Mouse (Mus musculus): ENCODE results near the gene Mxd1.

Mxd1 gene

GRCm38 (mm10) chr6:86646143-86646542 lies 22.8 kb downstream of the Mxd1 start:
- no peak for DNase-seq (ENCODE audit: low read depth, low spot score)

DNA sequence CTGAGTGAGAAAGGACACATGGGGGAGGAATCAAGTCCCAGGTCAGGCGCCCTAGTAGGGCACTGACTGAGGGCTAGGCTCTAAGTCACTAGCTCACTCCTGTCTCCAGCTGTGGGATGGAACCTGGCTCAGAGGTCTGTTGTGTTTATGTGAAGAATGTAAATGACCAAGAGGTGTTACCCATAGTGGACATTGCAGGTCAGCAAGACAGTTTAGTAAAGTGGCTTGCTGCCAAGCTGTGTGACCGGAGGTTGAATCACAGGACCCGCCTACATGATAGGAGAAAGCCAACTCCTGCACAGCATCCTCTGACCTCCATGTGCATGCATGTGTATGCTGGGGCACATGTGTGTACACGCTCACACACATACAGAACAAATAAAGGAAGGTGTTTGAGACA lies 23.4 kb downstream of the Mxd1 start:
- no peak for DNase-seq (ENCODE audit: low read depth, low spot score)

DNA sequence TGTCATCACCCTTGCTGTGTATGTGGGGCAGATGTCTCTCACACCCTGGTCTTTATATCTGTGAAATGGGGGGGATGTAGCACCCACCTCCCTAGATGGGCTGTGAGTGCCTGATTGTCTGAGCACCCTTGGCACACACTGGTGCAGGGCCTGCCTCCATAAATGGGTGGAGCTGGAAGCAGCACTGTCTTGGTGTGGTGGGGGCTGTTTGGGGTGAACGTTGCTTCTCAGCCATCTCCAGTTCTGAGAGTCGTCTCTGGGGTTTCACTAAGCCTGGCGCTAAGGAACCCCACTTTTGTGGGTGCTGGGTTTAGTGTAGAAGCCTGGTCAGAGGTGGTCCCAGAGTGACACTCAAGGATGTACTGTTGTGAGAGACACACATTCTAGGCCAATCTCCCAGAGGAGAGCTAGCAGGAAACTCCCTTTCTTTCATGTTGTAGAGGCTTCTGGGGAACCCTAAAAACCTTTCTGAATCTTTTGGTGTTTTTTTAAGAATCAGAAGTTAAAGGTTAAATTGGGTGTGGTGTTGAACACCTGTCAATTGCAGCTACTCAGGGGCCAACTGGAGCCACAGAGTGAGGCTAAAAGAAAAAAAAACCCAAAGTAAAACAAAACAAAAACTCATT lies 24.1 kb downstream of the Mxd1 start:
- no peak for DNase-seq (ENCODE audit: low read depth, low spot score)

DNA sequence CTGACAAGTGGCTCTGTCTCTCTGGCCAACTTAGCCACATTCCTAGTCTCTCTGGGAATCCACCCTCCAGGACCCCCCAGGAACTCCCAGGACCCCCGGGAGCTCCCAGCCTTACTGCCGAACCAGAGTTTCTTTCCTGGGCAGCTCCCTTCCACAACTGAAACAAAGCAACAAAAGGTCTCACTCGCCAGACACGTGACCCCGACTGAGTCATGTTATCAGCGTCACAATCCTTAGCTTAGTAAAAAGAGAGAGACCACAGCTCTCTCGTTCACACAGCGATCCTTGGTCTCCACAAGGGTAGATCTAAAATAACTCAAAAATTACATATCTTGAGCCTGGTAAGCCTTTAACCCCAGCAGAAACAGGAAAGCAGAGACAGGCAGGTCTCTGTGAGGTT lies 27.2 kb downstream of the Mxd1 start:
- no peak for DNase-seq (ENCODE audit: low read depth, low spot score)

DNA sequence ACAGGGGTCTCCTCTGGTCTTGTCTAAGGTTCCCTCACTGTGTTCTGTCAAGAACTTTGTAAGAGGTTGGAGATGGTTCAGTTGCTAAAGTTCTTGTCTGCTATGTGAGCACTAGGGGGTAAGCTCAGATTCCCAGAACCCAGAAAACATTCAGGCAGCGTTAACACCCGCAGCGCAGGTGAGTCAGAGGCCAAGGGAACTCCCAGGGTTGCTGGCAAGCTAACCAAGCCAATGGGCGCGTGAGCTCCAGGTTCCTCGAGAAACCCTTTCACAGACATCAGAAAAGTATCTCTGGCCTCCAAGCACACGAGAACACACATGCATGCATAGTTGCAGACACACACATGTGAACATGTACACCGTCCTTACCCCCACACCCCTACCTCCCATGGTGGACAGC lies 28.2 kb downstream of the Mxd1 start:
- no peak for DNase-seq (ENCODE audit: low read depth, low spot score)

DNA sequence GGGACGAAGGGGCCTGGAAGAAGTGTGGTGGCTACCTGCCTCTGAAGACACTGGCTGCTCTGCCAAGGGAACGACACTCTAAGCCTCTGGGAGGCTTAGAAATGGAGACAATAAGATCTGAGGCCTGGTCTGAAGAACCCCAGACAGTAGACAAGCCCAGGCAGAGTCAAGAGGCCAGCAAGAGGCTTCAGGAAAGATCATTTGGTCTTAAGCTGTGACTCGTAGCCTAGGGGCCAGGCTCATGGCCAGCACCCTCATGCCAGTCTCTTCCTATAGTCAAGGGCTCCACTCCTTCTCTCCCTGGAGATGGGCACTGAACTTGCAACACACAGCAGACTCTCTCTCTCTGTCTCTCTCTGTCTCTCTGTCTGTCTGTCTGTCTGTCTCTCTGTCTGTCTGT lies 28.8 kb downstream of the Mxd1 start:
- no peak for DNase-seq (ENCODE audit: low read depth, low spot score)

- DNase-seq (ENCODE audit: low read depth, low spot score) = no peak
These were observed 29.5 kb downstream of the Mxd1 start for GRCm38 (mm10) chr6:86639180-86640160.

DNA sequence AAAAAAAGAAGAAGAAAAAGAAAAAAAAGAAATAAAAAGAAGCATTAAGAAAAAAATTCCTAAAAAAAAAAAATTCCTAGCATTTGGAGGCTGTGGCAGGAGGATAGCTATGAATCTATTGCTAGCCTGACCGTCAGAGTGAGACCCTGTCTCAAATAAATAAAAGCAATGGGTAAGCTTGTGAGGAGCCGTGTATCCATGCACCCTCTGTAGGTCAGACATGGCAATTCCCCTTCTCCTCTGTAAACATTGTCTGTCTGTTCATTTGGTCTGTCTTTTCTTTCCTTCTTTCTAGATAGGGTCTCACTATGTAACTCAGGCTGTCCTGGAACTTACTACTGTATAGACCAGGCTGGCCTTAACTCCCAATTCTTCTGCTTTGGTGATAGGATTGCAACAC lies 30.5 kb downstream of the Mxd1 start:
- DNase-seq (ENCODE audit: low read depth, low spot score) = no peak

DNA sequence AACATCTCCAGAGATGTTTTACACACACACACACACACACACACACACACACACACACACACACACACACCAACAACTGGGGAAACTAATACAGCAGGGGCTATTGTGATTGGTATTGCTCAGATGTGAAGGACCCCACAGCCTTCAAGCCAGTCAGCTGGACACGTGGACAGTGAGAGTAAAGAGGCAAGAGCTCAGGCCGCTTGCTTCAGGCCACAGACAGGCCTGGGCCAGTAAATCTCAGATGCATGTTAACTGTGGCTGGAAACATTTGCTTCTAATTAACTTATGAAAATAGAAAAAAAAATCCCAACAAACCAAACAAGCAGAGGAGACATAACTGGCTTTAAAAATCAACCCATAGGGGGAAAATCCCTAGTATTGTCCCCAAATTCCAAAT lies 31.1 kb downstream of the Mxd1 start:
- DNase-seq (ENCODE audit: low read depth, low spot score) = no peak

DNA sequence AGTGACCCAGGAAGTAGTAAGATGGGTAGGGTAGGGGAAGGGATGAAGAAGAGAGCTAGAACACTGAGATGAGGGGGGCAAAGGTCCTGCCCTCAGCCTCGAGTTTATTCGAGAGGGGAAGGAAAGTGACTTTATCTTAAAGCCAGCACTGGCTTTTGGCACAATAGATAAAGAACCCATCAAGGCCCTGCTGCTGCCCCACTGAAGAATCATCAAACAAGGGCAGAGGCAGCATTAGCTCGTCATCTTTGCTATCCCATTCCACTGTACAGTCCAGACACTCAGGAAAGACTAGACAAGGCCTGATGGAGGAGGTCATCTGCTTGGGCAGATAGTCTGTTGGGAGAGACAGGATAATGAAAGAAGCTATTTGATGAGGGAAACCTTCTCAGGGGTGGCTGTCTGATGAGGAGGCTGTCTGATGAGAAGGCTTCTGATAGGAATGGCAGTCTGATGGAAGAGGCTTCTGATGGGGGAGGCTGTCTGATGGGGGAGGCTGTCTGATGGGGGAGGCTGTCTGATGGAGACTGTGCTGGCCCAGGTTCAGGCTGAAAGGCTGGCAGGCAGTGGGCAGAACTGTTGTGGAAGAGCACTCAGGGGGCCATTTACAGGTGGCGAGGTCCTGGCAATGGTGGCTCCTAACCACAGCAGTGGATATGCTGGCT lies 31.7 kb downstream of the Mxd1 start:
- no peak for DNase-seq (ENCODE audit: low read depth, low spot score)

DNA sequence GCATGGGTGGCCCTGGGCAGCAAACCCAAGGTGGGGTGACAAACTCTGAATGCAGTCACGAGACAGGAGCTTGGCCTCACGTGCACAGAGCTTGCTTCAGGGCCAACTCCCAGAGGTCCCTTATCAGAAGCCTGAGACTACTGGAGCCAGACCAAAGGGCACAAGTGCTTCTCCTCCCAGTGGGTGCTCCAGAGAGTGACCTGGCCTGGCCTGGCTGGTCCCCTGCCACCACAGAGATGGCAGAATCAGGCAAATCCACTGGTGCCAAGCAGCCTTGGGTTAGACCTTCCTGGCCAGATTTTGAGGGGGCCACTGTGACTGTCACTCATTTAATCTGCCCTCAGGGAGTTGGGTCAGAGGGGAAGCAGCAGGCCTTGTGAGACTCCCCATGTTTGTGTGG lies 32.5 kb downstream of the Mxd1 start:
- DNase-seq (ENCODE audit: low read depth, low spot score) = no peak

DNA sequence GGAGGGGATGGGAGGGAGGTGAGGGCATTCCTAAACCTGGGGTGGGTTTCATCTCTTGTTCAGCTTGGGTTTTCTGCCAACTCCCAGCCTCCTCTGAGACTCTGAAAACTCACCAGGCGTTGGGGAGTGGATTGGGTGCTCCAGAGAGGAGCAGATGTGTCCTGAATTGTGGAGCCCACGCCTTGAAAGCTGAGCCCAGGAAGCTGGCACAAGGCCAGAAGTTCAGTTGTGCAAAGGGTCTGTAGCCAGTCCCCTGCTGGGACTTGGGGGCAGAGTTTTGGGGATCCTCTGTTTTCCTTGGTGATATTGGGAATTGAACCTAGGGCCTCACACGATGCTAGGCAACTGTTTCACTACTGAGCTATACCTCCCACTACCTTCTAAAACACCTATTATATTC lies 38.8 kb downstream of the Mxd1 start:
- no peak for DNase-seq (ENCODE audit: low read depth, low spot score)

GRCm38 (mm10) chr6:86627946-86628345 lies 41.0 kb downstream of the Mxd1 start, which contains the start of gene Asprv1:
Gene Asprv1 (plus strand): TSS chr6:86628164.
- no peak for DNase-seq (ENCODE audit: low read depth, low spot score)

- DNase-seq (ENCODE audit: low read depth, low spot score) = no peak
These were observed 44.6 kb downstream of the Mxd1 start for GRCm38 (mm10) chr6:86624074-86625030.

- DNase-seq (ENCODE audit: low read depth, low spot score) = no peak
These were observed 45.8 kb downstream of the Mxd1 start for GRCm38 (mm10) chr6:86623201-86623600.

- DNase-seq (ENCODE audit: low read depth, low spot score) = no peak
These were observed 53.7 kb downstream of the Mxd1 start for GRCm38 (mm10) chr6:86615301-86615700.

DNA sequence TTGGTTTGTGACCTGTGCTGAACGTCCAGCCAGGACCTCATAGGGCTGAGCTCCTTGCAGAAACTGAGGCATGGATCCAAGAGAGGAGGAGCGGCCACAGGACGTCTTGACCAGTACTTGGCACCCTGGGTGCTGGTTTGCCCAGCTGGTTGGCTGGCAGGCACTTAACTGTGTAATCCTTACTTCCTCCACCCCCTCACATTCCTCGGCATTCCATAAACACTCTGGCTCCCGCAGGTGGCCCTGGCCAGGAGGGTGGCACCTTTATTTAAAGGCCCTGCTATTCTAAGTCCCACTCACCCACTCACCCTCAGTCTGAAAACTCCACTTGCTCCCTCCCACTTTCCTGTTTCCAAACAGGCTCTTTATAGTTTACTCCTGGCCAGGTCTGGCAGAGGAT lies 58.2 kb downstream of the Mxd1 start:
- no peak for DNase-seq (ENCODE audit: low read depth, low spot score)

GRCm38 (mm10) chr6:86609235-86609634 lies 59.7 kb downstream of the Mxd1 start:
- no peak for DNase-seq (ENCODE audit: low read depth, low spot score)

GRCm38 (mm10) chr6:86607471-86607870 lies 61.5 kb downstream of the Mxd1 start:
- DNase-seq (ENCODE audit: low read depth, low spot score) = no peak

- no peak for DNase-seq (ENCODE audit: low read depth, low spot score)
These were observed 62.7 kb downstream of the Mxd1 start for GRCm38 (mm10) chr6:86606289-86606688.

GRCm38 (mm10) chr6:86605260-86605659 lies 63.7 kb downstream of the Mxd1 start:
- no peak for DNase-seq (ENCODE audit: low read depth, low spot score)
